Mouse (Mus musculus): ENCODE data around the gene Pdzd8.

Gene Pdzd8

DNA sequence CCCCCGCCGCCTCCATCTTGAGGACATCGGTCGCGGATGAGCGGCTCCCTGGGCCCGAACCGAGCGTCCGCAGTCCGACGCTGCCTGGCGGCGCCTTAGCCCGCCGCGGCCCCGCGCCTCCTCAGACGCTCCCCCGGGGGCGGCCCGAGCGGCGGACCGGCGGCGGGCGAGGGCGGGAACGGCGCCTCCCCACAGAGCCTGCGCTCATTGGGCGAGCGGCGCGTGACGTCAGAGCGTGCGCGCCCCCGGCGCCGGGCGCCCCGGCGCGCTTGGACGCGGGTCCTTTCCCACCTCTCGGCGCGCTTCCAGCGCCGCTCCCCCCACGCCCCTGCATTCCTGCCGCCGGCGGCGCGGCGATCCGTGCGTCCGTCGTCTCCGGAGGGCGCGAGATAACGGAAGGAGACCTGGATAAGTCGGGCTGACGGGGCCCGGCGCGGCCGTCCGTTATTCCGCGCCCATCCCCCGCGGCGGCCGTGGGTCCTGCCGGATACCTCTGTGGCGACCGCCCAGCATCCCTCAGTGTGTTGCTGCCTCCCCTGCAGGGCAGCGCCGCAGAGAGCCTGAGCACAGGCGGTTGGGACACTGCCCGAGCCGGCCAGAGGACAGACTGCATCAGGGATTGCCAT lies at the start of gene Pdzd8:
TSS of gene Pdzd8 (minus strand) at position 123 of the 626 bp plus-strand sequence.
- peak; percentile 84 to 85 for DNase-seq

- DNase-seq = no peak
Measured at GRCm38 (mm10) chr19:59393777-59394441, 48.3 kb upstream of the Pdzd8 start.

DNA sequence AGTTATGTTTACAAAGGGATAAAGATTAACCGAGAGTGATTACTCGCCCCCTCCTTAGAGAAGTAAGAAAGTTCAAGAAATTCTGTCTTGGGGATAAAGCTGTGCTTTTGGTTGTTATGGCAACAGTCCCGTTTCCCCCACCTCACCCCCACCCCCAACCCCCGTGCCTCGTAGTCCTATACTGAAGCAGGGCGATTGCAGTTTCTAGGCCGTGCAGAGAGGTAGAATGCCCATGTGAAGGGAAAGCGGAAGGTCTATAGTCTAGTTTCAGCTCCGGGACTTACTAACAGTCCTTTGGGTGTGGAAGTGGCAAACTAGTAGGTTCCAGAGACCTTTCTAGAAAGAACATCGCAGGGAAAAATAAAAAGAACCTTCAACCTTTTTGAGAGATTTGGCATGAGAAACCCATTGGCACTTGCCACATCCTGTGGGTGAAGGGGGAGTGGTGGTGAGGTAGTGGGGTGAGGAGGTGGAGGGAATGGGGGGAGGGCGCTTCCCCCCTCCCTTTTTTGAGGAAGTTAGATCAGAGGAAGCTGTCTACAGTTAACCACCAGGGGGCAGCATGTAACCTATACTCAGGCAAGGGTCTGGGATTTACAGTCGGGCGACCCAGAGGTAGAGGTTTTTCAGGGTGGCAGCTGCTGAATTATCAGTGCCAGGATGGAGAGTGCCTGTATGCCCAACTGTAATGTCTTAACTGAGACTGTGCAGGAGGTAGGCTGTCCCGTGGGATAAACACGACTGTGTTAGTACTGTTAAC lies 43.4 kb upstream of the Pdzd8 start:
- peak; percentile 23 to 50 for DNase-seq

GRCm38 (mm10) chr19:59388399-59388798 lies 42.8 kb upstream of the Pdzd8 start:
- no peak for DNase-seq

- peak; percentile 8 to 27 for DNase-seq
Measured at GRCm38 (mm10) chr19:59387178-59387577, 41.6 kb upstream of the Pdzd8 start.

DNA sequence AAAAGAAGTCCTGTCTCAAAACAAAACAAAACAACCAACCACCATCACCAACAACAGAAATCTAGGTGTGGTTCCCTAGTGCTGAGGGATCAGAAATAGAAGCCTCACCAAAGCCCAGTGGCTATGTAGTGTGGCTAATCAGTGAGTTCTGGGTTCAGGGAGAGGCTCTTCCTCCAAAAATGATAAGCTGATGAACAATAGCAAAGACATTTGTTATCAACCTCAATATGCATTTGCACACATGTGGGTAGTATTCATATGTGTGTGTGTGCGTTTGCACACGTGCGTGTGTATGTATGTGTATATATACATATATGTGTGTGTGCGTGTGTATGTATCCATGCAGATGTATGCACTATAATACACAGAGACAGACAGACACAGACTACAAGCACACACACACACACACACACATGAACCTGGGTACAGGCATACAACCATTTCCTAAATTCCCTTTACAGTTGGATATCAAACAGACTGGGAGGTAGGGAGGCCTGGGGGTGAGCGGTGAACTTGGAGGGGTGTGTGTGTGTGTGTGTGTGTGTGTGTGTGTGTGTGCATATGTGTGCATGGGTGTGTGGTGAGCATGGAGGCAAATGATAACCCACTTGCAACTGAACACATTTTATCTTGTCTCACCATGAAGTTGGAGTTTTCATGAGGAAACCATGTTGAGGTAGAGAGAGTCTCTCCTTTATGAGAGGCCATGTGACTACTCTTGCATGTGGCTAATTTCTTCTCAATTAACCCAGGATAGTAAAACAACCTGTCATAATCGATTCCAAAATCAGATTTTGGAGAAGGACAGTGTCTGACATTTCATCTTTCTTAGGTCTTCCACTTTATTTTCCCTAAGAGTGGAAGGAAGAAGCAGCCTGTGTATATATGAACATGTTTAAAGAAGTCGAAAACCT lies 39.3 kb upstream of the Pdzd8 start:
- no peak for DNase-seq

DNA sequence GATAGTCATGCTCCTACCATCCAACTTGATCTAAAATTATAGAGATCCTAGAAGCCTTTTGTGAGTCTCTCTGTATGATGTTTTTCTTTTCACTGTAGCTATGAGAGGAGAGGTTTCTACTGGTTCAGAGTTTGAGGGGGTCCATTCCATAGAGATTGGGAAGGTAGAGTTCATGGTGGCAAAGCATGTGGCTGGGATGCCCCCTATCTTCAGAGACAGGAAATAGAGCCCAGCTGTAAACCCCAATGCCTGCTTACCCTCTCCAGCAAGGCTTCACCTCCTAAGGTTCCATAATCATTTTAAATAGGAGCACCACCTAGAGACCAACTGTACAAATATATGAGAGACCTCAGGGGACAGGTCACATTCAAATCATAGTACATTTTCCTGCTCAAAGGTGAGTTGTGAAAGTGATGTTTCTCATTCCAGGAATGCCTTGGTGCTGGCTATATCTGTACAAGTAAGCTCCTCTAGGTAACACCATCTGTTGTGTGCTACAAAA lies 36.9 kb upstream of the Pdzd8 start:
- no peak for DNase-seq

DNA sequence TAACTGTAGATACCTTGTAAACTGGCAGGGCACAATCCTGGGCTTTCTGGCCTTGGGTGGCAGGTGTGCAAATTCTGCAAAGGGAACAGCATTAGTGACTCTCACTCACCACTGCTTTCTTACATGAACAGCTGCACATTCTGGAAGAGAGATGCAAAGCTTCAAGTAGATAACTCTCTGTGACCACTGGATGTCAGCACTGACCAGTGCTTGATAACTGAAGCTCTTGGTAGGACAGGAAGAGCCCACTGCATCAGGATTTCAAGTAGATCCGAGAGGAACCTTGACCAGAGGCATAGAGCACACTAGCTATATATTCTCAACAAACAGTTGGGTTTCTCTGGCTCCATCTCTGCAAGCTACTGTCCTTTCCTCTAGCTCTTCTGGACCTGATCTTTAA lies 34.4 kb upstream of the Pdzd8 start:
- no peak for DNase-seq

GRCm38 (mm10) chr19:59376481-59376880 lies 30.9 kb upstream of the Pdzd8 start:
- DNase-seq = no peak

DNA sequence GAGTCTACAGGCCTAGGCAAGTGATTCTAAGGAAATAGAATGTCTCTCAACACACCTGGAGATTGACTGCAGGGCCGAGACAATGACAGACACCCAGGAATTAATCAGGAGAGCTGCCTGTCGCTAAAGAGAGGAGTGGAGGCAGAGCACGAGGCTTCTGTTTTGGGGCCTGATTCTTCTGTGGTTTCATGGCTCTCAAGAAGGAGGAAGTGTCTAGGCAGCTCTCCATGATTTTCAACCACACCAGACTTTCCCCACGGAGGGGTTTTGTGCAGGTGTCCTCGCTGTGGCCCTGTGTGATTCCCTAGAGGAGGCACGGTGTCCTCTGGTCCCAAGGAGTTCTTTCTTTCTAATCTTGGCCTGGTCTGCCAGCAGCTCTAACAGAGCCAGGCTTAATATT lies 29.4 kb upstream of the Pdzd8 start:
- no peak for DNase-seq

- DNase-seq = no peak
Measured at GRCm38 (mm10) chr19:59372928-59373327, 27.3 kb upstream of the Pdzd8 start.

- no peak for DNase-seq
Measured at GRCm38 (mm10) chr19:59371016-59371415, 25.4 kb upstream of the Pdzd8 start.

DNA sequence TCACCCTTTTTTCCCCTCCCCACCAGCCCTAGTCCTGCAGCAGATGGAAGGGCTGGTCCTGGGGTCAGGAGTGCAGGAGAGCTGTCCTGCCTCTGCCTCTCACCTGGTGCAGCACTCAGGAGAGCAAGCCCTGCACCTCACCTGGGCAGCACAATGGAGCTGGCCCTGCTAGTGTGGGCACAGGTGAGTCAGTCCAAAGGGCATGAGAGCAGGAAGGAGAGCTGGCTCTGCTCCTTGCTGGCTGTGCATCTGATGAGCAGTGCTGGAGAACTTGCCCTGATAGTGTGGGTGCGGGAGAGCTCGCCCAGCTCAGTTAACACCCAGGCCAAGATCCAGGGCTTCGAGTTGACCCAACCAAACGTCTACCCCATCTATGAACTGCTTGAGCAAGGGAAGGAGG lies 22.3 kb upstream of the Pdzd8 start:
- DNase-seq = no peak

DNA sequence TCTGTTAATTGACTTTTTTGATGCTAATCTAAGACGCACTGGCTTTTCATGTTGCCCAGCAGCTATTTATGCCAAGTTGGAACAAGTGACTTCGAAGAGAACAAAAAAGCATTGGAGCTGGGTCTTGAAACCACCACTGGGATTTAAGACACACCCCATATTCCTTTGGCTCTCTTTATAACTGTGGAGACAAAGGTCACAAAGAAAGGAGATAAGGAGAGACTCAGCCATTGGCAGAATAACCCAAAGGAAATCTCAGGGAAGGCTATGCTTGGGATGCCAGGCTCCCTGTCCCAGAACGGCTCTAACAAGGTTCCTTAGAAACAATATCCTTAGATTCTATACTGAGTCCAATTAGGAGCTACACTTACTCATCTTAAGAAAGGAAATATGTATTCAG lies 21.1 kb upstream of the Pdzd8 start:
- no peak for DNase-seq

DNA sequence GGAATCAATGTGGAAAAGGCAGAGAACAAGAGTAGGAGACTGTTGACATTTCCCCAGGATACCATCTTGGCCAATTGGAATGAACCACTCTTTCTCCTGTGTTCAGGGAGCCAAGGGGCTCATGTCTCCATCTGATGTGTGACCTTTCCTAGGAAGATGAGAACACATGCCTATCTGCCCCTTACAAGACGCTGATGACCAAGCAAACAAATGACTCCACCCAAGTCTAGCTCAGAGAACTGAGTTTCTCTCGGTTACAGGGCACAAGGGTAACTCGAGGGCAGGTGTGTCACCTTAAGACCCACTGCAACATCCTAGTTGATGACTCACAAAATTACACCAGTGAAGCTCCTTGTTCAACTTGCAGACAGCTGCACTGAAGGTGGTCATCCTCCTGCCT lies 18.1 kb upstream of the Pdzd8 start:
- DNase-seq = no peak

DNA sequence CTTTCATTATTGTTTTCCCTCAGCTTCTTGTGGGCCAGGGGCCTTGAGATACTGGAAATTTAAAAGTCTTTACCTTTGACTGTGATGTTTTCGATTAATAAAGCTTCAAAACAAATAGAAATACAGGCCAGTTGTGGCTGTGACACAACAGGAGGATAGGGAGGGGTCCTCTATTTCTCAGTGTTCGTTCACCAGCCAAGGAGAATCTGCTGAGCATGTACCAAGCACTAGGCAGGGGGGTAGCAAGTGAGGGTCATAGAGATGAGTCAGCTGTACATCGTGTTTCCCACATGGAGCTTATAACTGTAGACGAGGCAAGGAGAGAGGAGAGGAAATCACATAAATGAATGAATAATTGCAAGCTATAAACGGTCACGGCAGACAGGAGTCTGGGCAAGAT lies 17.1 kb upstream of the Pdzd8 start:
- DNase-seq = no peak

- no peak for DNase-seq
Measured at GRCm38 (mm10) chr19:59360486-59360896, 14.9 kb upstream of the Pdzd8 start.

GRCm38 (mm10) chr19:59359202-59359601 lies 13.6 kb upstream of the Pdzd8 start:
- no peak for DNase-seq

GRCm38 (mm10) chr19:59357878-59358277 lies 12.3 kb upstream of the Pdzd8 start:
- DNase-seq = no peak

GRCm38 (mm10) chr19:59356843-59357595 lies 11.4 kb upstream of the Pdzd8 start:
- DNase-seq = no peak

DNA sequence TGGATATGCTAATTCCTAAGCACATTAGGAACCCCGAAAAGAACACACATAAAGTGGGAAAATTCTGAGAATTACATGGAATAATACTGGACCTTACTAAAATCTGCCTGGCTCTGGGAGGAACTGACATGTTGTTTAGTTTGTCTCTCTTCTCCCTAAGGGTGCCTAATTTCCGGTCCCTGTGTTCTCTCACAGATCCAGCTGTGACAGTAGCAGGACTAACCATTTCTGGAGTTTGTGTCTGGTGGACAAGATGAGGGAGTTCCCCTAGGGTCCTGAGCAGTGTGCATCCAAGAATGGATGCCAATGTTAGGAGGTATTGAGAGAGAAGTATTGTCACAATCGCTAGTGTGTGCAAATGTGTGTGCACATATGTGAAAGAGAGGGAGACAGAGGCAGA lies 10.8 kb upstream of the Pdzd8 start:
- no peak for DNase-seq

DNA sequence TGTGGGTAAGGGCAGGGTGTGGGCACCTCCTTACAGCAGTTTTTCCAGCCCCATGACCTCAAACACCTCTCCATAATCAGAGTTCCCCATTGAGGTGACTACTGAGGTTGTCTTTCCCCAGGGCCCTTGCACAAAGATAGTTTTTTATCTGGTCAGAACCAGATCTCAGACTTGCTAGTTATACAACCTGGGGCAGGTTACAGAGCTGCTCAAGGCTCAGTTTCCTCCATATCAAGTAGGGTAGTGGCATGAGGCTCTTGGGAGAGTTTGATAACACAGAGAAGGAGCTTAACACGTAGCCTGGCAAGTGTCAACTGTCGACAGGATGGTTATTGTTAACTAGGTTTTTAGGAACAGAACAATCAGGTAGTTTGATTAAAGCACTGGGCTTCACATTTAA lies 9.3 kb upstream of the Pdzd8 start:
- no peak for DNase-seq

Data from kidney, adult 8-10 months (tissue).